Mouse (Mus musculus) G1E (cell line): ENCODE data around the gene Lmo7. TPM values are rescaled to one million over a fixed set of nuclear protein-coding genes. Genes with fewer than 3 reads are reported as not detected.

Experiments
- ATAC-seq: 2 replicates; pipeline ENCODE4 v1.8.0; 2016; ENCODE audit warnings: mild to moderate bottlenecking; ENCODE audit not compliant: insufficient number of reproducible peaks, poor library complexity, low FRiP score, severe bottlenecking; ENCODE audit errors: extremely low read depth
- DNase-seq: peaks from one replicate; pipeline ENCODE4 v3.0.0; 2012; ENCODE audit warnings: low spot score
- H3K27me3 ChIP-seq: 2 replicates; pipeline ENCODE4 v1.6.1; 2012; ENCODE audit warnings: mild to moderate bottlenecking, low read length, inconsistent platforms; ENCODE audit not compliant: insufficient read depth
- H3K36me3 ChIP-seq: replicated peaks from 2 replicates; pipeline ENCODE3; 2012; ENCODE audit warnings: mild to moderate bottlenecking, inconsistent platforms
- H3K4me1 ChIP-seq: 2 replicates; pipeline ENCODE4 v1.6.1; 2012; ENCODE audit warnings: low read depth, low read length, inconsistent platforms, mixed read lengths; ENCODE audit not compliant: insufficient read depth
- H3K4me3 ChIP-seq: 2 replicates; pipeline ENCODE4 v1.5.1; 2012; ENCODE audit warnings: low read depth, mild to moderate bottlenecking, inconsistent platforms, low read length, moderate library complexity, mixed read lengths
- H3K9me3 ChIP-seq: replicated peaks from 2 replicates; pipeline ENCODE4 v1.6.1; 2012; ENCODE audit warnings: inconsistent platforms
- CTCF ChIP-seq: IDR thresholded peaks from 2 replicates; pipeline ENCODE4 v1.5.1; 2012; ENCODE audit warnings: low read depth, low read length, inconsistent platforms, mixed read lengths
- GATA1 ChIP-seq: IDR thresholded peaks from 2 replicates; pipeline ENCODE4 v1.6.1; 2012; ENCODE audit warnings: borderline replicate concordance, low read length, inconsistent platforms, mixed read lengths
- GATA2 ChIP-seq: IDR thresholded peaks from 2 replicates; pipeline ENCODE4 v1.6.1; 2012; ENCODE audit warnings: low read depth, low read length, inconsistent platforms, borderline replicate concordance
- POLR2AphosphoS5 ChIP-seq: IDR thresholded peaks from 2 replicates; pipeline ENCODE4 v1.6.1; 2012; ENCODE audit warnings: low read depth, low read length, inconsistent platforms; ENCODE audit not compliant: insufficient replicate concordance
- TAL1 ChIP-seq: conservative IDR thresholded peaks from 2 replicates; pipeline ENCODE4 v1.6.1; 2012; ENCODE audit warnings: low read depth, low read length, inconsistent platforms, mixed read lengths
- polyA plus RNA-seq: library from polyadenylated mRNA; stranded (reverse); fragments of >175 nt; gene quantifications from 2 replicates; pipeline ENCODE4 v1.2.3, GENCODE M21; 2012
- total RNA-seq, 2 experiments: library from RNA; stranded (forward) in 1 of 2; stranded (reverse) in 1 of 2; fragments of 200-1000 nt in 1 of 2; fragments of >200 nt in 1 of 2; fragmentation: Nextera tagmentation in 1 of 2; gene quantifications; 2 replicates each; pipeline ENCODE4 v1.2.3; 2014 to 2017

Lmo7 gene
- total and polyA plus RNA-seq, 3 experiments: 0.71 TPM; not detected in 2

GRCm38 (mm10) chr14:101801674-101802073 lies 71.9 kb downstream of the Lmo7 start:
- no peak overlapping the region for H3K4me3 ChIP-seq
- H3K4me1 ChIP-seq: no peaks in the 10 kb centered on the region
- no peak for TF ChIP-seq GATA1
- no peak for TF ChIP-seq TAL1
- no peak for TF ChIP-seq CTCF
- no peak for TF ChIP-seq POLR2AphosphoS5
- no peak for TF ChIP-seq GATA2
- DNase-seq (no peak), ATAC-seq (no peak)
- H3K27me3 ChIP-seq: no peaks in the 10 kb centered on the region
- H3K9me3 ChIP-seq: peaks cover 29% of the 10 kb centered on the region
- H3K36me3 ChIP-seq: no peaks in the 10 kb centered on the region

- H3K36me3 ChIP-seq: no peaks in the 10 kb centered on the region
- DNase-seq: no peak
- no peak overlapping the region for H3K4me3 ChIP-seq
- H3K9me3 ChIP-seq: peaks cover 30% of the 10 kb centered on the region
- no peaks in the 10 kb centered on the region for H3K4me1 ChIP-seq
- ATAC-seq: no peak
- H3K27me3 ChIP-seq: no peaks in the 10 kb centered on the region
- TF ChIP-seq CTCF: no peak
- no peak for TF ChIP-seq TAL1
- no peak for TF ChIP-seq GATA1
- no peak for TF ChIP-seq GATA2
- TF ChIP-seq POLR2AphosphoS5: no peak
Measured at GRCm38 (mm10) chr14:101804119-101804518, 74.4 kb downstream of the Lmo7 start.

GRCm38 (mm10) chr14:101804562-101805327 lies 75.0 kb downstream of the Lmo7 start:
- no peak for TF ChIP-seq GATA2
- no peak for TF ChIP-seq GATA1
- TF ChIP-seq CTCF: no peak
- TF ChIP-seq POLR2AphosphoS5: no peak
- TF ChIP-seq TAL1: no peak
- no peaks in the 10 kb centered on the region for H3K4me1 ChIP-seq
- no peak overlapping the region for H3K4me3 ChIP-seq
- no peaks in the 10 kb centered on the region for H3K27me3 ChIP-seq
- H3K9me3 ChIP-seq: peaks cover 30% of the 10 kb centered on the region
- DNase-seq (no peak), ATAC-seq (no peak)
- no peaks in the 10 kb centered on the region for H3K36me3 ChIP-seq

GRCm38 (mm10) chr14:101805328-101805697 lies 75.6 kb downstream of the Lmo7 start:
- ATAC-seq: no peak
- H3K4me3 ChIP-seq: no peak overlapping the region

GRCm38 (mm10) chr14:101806058-101806457 lies 76.3 kb downstream of the Lmo7 start:
- DNase-seq: no peak
- peaks cover 28% of the 10 kb centered on the region for H3K9me3 ChIP-seq
- H3K4me1 ChIP-seq: no peaks in the 10 kb centered on the region
- no peak for ATAC-seq
- TF ChIP-seq POLR2AphosphoS5 (no peak), GATA1 (no peak), TAL1 (no peak), GATA2 (no peak), CTCF (no peak)
- no peaks in the 10 kb centered on the region for H3K36me3 ChIP-seq
- no peak overlapping the region for H3K4me3 ChIP-seq
- H3K27me3 ChIP-seq: no peaks in the 10 kb centered on the region

More at GRCm38 (mm10) chr14:101805328-101805697, 75.6 kb downstream of the Lmo7 start:
- DNase-seq: no peak
- no peak for TF ChIP-seq TAL1
- no peak for TF ChIP-seq GATA2
- no peak for TF ChIP-seq POLR2AphosphoS5
- TF ChIP-seq GATA1: no peak
- TF ChIP-seq CTCF: no peak
- no peaks in the 10 kb centered on the region for H3K4me1 ChIP-seq
- H3K27me3 ChIP-seq: no peaks in the 10 kb centered on the region
- H3K9me3 ChIP-seq: peaks cover 30% of the 10 kb centered on the region
- H3K36me3 ChIP-seq: no peaks in the 10 kb centered on the region

GRCm38 (mm10) chr14:101806607-101807006 lies 76.8 kb downstream of the Lmo7 start:
- Histone ChIP-seq H3K27me3 (no peaks in the 10 kb centered on the region), H3K4me3 (no peak overlapping the region), H3K36me3 (no peaks in the 10 kb centered on the region), H3K9me3 (peaks cover 28% of the 10 kb centered on the region), H3K4me1 (no peaks in the 10 kb centered on the region)
- TF ChIP-seq CTCF (no peak), GATA2 (no peak), GATA1 (no peak), TAL1 (no peak), POLR2AphosphoS5 (no peak)
- DNase-seq (no peak), ATAC-seq (no peak)
